Mouse (Mus musculus) ES-Bruce4 (cell line): ENCODE data around the gene Cdc42ep2. TPM values are rescaled to one million over a fixed set of nuclear protein-coding genes. Genes with fewer than 3 reads are reported as not detected.

Source experiments
- H3K27ac ChIP-seq: 2 replicates; pipeline ENCODE4 v1.5.1; 2012; ENCODE audit warnings: low read length, inconsistent platforms; ENCODE audit not compliant: insufficient read depth
- H3K27me3 ChIP-seq: 2 replicates; pipeline ENCODE4 v1.6.1; 2012; ENCODE audit warnings: mild to moderate bottlenecking, low read length, inconsistent platforms; ENCODE audit not compliant: control insufficient read depth, poor library complexity, insufficient read depth, severe bottlenecking
- H3K36me3 ChIP-seq: 2 replicates; pipeline ENCODE4 v1.6.1; 2012; ENCODE audit warnings: inconsistent platforms, mild to moderate bottlenecking, low read length, moderate library complexity; ENCODE audit not compliant: control insufficient read depth, poor library complexity, insufficient read depth, severe bottlenecking
- H3K4me1 ChIP-seq: one replicate; pipeline ENCODE4 v1.8.1; 2011; ENCODE audit warnings: low read length; ENCODE audit not compliant: control insufficient read depth, insufficient read depth
- H3K4me3 ChIP-seq: 2 replicates; pipeline ENCODE4 v1.5.1; 2011; ENCODE audit warnings: low read depth, mild to moderate bottlenecking, low read length
- H3K9ac ChIP-seq: 2 replicates; pipeline ENCODE4 v1.6.1; 2012; ENCODE audit warnings: low read depth, mild to moderate bottlenecking, inconsistent platforms; ENCODE audit not compliant: poor library complexity, severe bottlenecking
- H3K9me3 ChIP-seq: replicated peaks from 2 replicates; pipeline ENCODE4 v1.6.1; 2012; ENCODE audit warnings: mild to moderate bottlenecking, low read length, inconsistent platforms; ENCODE audit not compliant: control insufficient read depth, poor library complexity, insufficient read depth, severe bottlenecking
- CTCF ChIP-seq: IDR thresholded peaks from one replicate; pipeline ENCODE4 v1.8.1; 2011; ENCODE audit warnings: low read depth, low read length
- EP300 ChIP-seq: IDR thresholded peaks from 2 replicates; pipeline ENCODE4 v1.6.1; 2011; ENCODE audit warnings: low read depth, low read length; ENCODE audit not compliant: insufficient read depth
- POLR2A ChIP-seq: IDR thresholded peaks from one replicate; pipeline ENCODE4 v1.8.1; 2011; ENCODE audit warnings: low read length; ENCODE audit not compliant: insufficient read depth
- polyA plus RNA-seq: library from polyadenylated mRNA; stranded (reverse); fragments of >200 nt; gene quantifications from 2 replicates; pipeline ENCODE4 v1.2.4, GENCODE M21; 2011; ENCODE audit warnings: low read depth; ENCODE audit not compliant: missing spikeins, insufficient read depth, insufficient read length

Cdc42ep2 gene
- polyA plus RNA-seq, 1 experiment: 0.93 TPM

GRCm38 (mm10) chr19:5911430-5912102 is 13.1 kb downstream of the Cdc42ep2 start:
- H3K9ac ChIP-seq: peak overlapping the region; percentile 90
- H3K9me3 ChIP-seq: no peaks in the 10 kb centered on the region
- H3K4me3 ChIP-seq: peak overlapping the region; percentile 82
- H3K4me1 ChIP-seq: peaks cover 2% of the 10 kb centered on the region
- H3K27me3 ChIP-seq: no peaks in the 10 kb centered on the region
- TF ChIP-seq EP300 (no peak), CTCF (no peak), POLR2A (no peak)
- H3K36me3 ChIP-seq: peaks cover 3% of the 10 kb centered on the region
- H3K27ac ChIP-seq: no peak overlapping the region

GRCm38 (mm10) chr19:5910221-5910620 is 14.4 kb downstream of the Cdc42ep2 start:
- TF ChIP-seq CTCF (no peak), EP300 (no peak), POLR2A (no peak)
- Histone ChIP-seq H3K9me3 (no peaks in the 10 kb centered on the region), H3K4me1 (peaks cover 2% of the 10 kb centered on the region), H3K9ac (no peak overlapping the region), H3K27me3 (no peaks in the 10 kb centered on the region), H3K36me3 (peaks cover 16% of the 10 kb centered on the region), H3K4me3 (no peak overlapping the region), H3K27ac (no peak overlapping the region)

GRCm38 (mm10) chr19:5907275-5907674 is 17.3 kb downstream of the Cdc42ep2 start:
- no peak overlapping the region for H3K9ac ChIP-seq
- TF ChIP-seq POLR2A (no peak), CTCF (no peak)
- H3K4me1 ChIP-seq: peaks cover 2% of the 10 kb centered on the region
- H3K9me3 ChIP-seq: no peaks in the 10 kb centered on the region
- H3K27me3 ChIP-seq: no peaks in the 10 kb centered on the region
- no peak overlapping the region for H3K27ac ChIP-seq
- peaks cover 27% of the 10 kb centered on the region for H3K36me3 ChIP-seq
- no peak overlapping the region for H3K4me3 ChIP-seq

GRCm38 (mm10) chr19:5894002-5894678 is 30.5 kb downstream of the Cdc42ep2 start, which contains the start of gene Tigd3:
TSS of gene Tigd3 (minus strand) at chr19:5894149.
- H3K9me3 ChIP-seq: no peaks in the 10 kb centered on the region
- H3K36me3 ChIP-seq: peaks cover 5% of the 10 kb centered on the region; the same call in 1 of the 2 replicates
- H3K9ac ChIP-seq: peak within 1 kb of the TSS; percentile 79
- H3K27me3 ChIP-seq: no peaks in the 10 kb centered on the region
- TF ChIP-seq POLR2A (peak; percentile 50), CTCF (no peak), EP300 (no peak)
- H3K4me3 ChIP-seq: peak within 1 kb of the TSS; percentile 90
- no peak within 1 kb of the TSS for H3K27ac ChIP-seq
- H3K4me1 ChIP-seq: no peaks in the 10 kb centered on the region

- H3K27ac ChIP-seq: no peak overlapping the region
- peak overlapping the region; percentile 90 for H3K4me3 ChIP-seq
- H3K9me3 ChIP-seq: no peaks in the 10 kb centered on the region
- TF ChIP-seq CTCF: no peak
- no peak for TF ChIP-seq POLR2A
- TF ChIP-seq EP300: no peak
- peak overlapping the region; percentile 79 for H3K9ac ChIP-seq
- no peaks in the 10 kb centered on the region for H3K4me1 ChIP-seq
- H3K27me3 ChIP-seq: no peaks in the 10 kb centered on the region
- H3K36me3 ChIP-seq: 0 out of 2 replicates have a peak, but pooled peaks cover 2% of the 10 kb centered on the region
Measured at GRCm38 (mm10) chr19:5893282-5894001, 31.2 kb downstream of the Cdc42ep2 start.

- H3K4me3 ChIP-seq: no peak overlapping the region
- no peaks in the 10 kb centered on the region for H3K4me1 ChIP-seq
- no peak overlapping the region for H3K27ac ChIP-seq
Measured at GRCm38 (mm10) chr19:5892735-5893134, 31.9 kb downstream of the Cdc42ep2 start.

More at GRCm38 (mm10) chr19:5892735-5893134, 31.9 kb downstream of the Cdc42ep2 start:
- peak overlapping the region; percentile 79; the same call in 1 of the 2 replicates for H3K9ac ChIP-seq
- H3K36me3 ChIP-seq: no peaks in the 10 kb centered on the region
- no peaks in the 10 kb centered on the region for H3K27me3 ChIP-seq
- TF ChIP-seq POLR2A (no peak), EP300 (no peak), CTCF (no peak)
- no peaks in the 10 kb centered on the region for H3K9me3 ChIP-seq
